Mouse (Mus musculus) myocyte (in vitro differentiated cells): ENCODE results near the gene Olfr180. TPM values are rescaled to one million over a fixed set of nuclear protein-coding genes. Genes with fewer than 3 reads are reported as not detected.

Experiments used
- H3K27me3 ChIP-seq: one replicate; pipeline ENCODE4 v1.6.1; 2011; ENCODE audit not compliant: control insufficient read depth, insufficient read depth, insufficient read length
- H3K36me3 ChIP-seq: one replicate; pipeline ENCODE4 v1.6.1; 2011; ENCODE audit not compliant: control insufficient read depth, insufficient read depth
- H3K4me2 ChIP-seq: one replicate; pipeline ENCODE4 v1.6.1; 2011; ENCODE audit warnings: low read depth, control low read depth
- H3K4me3 ChIP-seq: one replicate; pipeline ENCODE4 v1.5.1; 2011; ENCODE audit warnings: mild to moderate bottlenecking, control low read depth, moderate library complexity
- H3K79me2 ChIP-seq: one replicate; pipeline ENCODE4 v1.6.1; 2011; ENCODE audit not compliant: control insufficient read depth, insufficient read depth
- H3ac ChIP-seq: one replicate; pipeline ENCODE4 v1.6.1; 2011; ENCODE audit not compliant: control insufficient read depth, insufficient read length
- CEBPB ChIP-seq: IDR thresholded peaks from 2 replicates; pipeline ENCODE4 v1.6.1; 2011; ENCODE audit warnings: mild to moderate bottlenecking, moderate library complexity; ENCODE audit not compliant: poor library complexity, insufficient read depth, severe bottlenecking
- E2F4 ChIP-seq: IDR thresholded peaks from one replicate; pipeline ENCODE4 v1.6.1; 2011; ENCODE audit warnings: mild to moderate bottlenecking, control low read depth, moderate library complexity; ENCODE audit not compliant: insufficient read depth
- MAX ChIP-seq: IDR thresholded peaks from one replicate; pipeline ENCODE4 v1.6.1; 2011; ENCODE audit warnings: low read depth, mild to moderate bottlenecking, control low read depth
- MYOD1 ChIP-seq, 3 experiments: IDR thresholded peaks; one replicate each; pipeline ENCODE4 v1.6.1; 2011; ENCODE audit warnings: control low read depth in 2 of 3, low read depth in 2 of 3, mild to moderate bottlenecking in 2 of 3, moderate library complexity in 1 of 3; ENCODE audit not compliant: insufficient read length in 2 of 3, control insufficient read depth in 1 of 3
- MYOG ChIP-seq, 3 experiments: IDR thresholded peaks; one replicate each; pipeline ENCODE4 v1.6.1; 2011; ENCODE audit warnings: control low read depth in 2 of 3, low read depth in 2 of 3, mild to moderate bottlenecking in 2 of 3; ENCODE audit not compliant: insufficient read length in 2 of 3, control insufficient read depth in 1 of 3, insufficient read depth in 1 of 3
- POLR2A ChIP-seq: IDR thresholded peaks from one replicate; pipeline ENCODE4 v1.6.1; 2011; ENCODE audit warnings: low read depth, mild to moderate bottlenecking, control low read depth, moderate library complexity; ENCODE audit not compliant: insufficient read length
- POLR2AphosphoS2 ChIP-seq: IDR thresholded peaks from one replicate; pipeline ENCODE4 v1.6.1; 2011; ENCODE audit warnings: low read depth, control low read depth; ENCODE audit not compliant: insufficient read length
- REST ChIP-seq: IDR thresholded peaks from one replicate; pipeline ENCODE4 v1.6.1; 2011; ENCODE audit warnings: mild to moderate bottlenecking, control low read depth, moderate library complexity; ENCODE audit not compliant: insufficient read depth, insufficient read length
- SRF ChIP-seq: IDR thresholded peaks from one replicate; pipeline ENCODE4 v1.6.1; 2011; ENCODE audit warnings: low read depth; ENCODE audit not compliant: control insufficient read depth, insufficient read length
- TCF12 ChIP-seq: IDR thresholded peaks from one replicate; pipeline ENCODE4 v1.6.1; 2011; ENCODE audit warnings: mild to moderate bottlenecking, control low read depth; ENCODE audit not compliant: poor library complexity, insufficient read depth, severe bottlenecking
- TCF3 ChIP-seq: IDR thresholded peaks from one replicate; pipeline ENCODE4 v1.6.1; 2011; ENCODE audit warnings: low read depth, control low read depth; ENCODE audit not compliant: insufficient read length
- USF1 ChIP-seq: IDR thresholded peaks from one replicate; pipeline ENCODE4 v1.6.1; 2011; ENCODE audit warnings: low read depth, mild to moderate bottlenecking, control low read depth, moderate library complexity
- polyA plus RNA-seq: library from polyadenylated mRNA; unstranded; fragments of >200 nt; fragmentation: generic; extraction: Trizol; gene quantifications from one replicate; pipeline ENCODE4 v1.2.1, GENCODE M21; 2012; ENCODE audit warnings: missing spikeins

The Olfr180 gene
- polyA plus RNA-seq, result not detected

DNA sequence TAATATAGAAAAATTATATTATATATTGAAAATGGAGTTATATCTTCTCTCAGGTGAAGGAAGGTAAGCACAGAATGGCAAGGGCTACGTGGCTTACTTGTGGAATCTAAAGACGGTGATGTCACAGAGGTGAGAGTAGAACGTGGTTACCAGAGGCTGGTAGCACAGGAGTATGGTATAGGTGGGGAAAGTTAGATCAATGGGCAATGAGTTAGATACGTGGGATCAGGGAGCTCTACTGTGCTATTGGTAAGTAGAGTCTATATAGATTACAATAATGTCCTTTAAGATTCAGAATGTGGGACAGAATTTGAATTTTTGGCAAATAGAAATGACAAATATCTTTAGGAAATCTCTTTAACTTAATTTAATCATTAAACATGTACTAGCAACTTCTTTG, at the start of gene Olfr180:
Olfr180 (minus strand) TSS at position 101 of the 400 bp plus-strand sequence.
- Histone ChIP-seq H3K79me2 (no peaks in the 10 kb centered on the region), H3ac (no peak within 1 kb of the TSS), H3K4me2 (no peak within 1 kb of the TSS), H3K4me3 (no peak within 1 kb of the TSS), H3K27me3 (no peaks in the 10 kb centered on the region), H3K36me3 (no peaks in the 10 kb centered on the region)
- no peak for TF ChIP-seq REST
- no peak for TF ChIP-seq TCF3
- no peak for TF ChIP-seq USF1
- no peak for TF ChIP-seq POLR2AphosphoS2
- no peak for TF ChIP-seq CEBPB
- no peak for TF ChIP-seq SRF
- TF ChIP-seq E2F4, result no peak
- TF ChIP-seq MYOG (IDR thresholded peaks at IDR 0.05; ENCODE audit: control insufficient read depth in 1 of 3, insufficient read depth in 1 of 3, insufficient read length in 2 of 3, low read depth in 2 of 3), result no peak
- no peak for TF ChIP-seq MYOD1 (IDR thresholded peaks at IDR 0.05; ENCODE audit: control insufficient read depth in 1 of 3, insufficient read length in 2 of 3, low read depth in 2 of 3)
- TF ChIP-seq POLR2A, result no peak
- TF ChIP-seq TCF12, result no peak
- TF ChIP-seq MAX, result no peak

DNA sequence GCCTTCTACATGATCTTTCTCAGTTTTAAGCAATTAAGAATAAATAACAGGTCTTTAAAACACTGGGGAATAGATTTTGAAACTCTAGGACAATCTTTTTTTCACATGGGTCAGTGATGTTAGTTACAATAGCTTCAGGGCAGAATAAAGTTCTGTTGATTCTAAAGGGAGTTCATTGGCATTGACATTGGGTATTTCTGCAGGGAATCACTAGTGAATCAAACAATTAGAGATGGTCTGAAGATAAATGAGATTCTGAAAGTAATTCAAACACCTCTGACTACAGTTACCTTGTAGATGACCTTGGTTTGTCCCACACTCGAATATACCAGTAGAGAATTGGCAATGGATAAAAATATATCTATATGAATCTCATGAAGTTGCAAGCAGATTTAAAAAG, 537 bp downstream of the Olfr180 start, which contains the start of gene Olfr181:
Olfr181 (minus strand) TSS at position 101 of the 400 bp plus-strand sequence.
- no peaks in the 10 kb centered on the region for H3K27me3 ChIP-seq
- TF ChIP-seq TCF3, result no peak
- TF ChIP-seq REST, result no peak
- TF ChIP-seq TCF12, result no peak
- no peak for TF ChIP-seq POLR2A
- no peak for TF ChIP-seq E2F4
- TF ChIP-seq POLR2AphosphoS2, result no peak
- H3K79me2 ChIP-seq, result no peaks in the 10 kb centered on the region
- no peak within 1 kb of the TSS for H3K4me3 ChIP-seq
- H3K4me2 ChIP-seq, result no peak within 1 kb of the TSS
- H3K36me3 ChIP-seq, result no peaks in the 10 kb centered on the region
- H3ac ChIP-seq, result no peak within 1 kb of the TSS

DNA sequence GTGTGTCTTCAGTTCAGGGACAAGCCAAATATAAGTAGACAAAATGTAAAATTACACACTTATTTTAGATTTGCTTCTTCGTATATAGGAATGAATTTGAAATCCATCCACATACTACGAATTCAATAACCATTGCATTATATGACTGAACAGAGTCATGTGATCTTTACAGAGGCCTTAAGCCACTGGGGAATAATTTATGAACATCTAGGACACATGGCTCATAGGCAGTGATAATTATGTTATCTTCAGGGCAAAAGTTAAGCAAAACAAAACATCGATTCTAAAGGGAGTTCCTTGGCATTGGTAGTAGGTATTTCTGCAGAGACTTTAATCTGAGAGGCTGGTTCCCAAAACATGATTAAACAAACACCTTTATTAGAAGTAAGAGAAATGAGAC, 37.2 kb downstream of the Olfr180 start, which contains the start of gene Olfr178:
Olfr178 (minus strand) TSS at position 101 of the 400 bp plus-strand sequence.
- no peaks in the 10 kb centered on the region for H3K27me3 ChIP-seq
- H3K36me3 ChIP-seq, result no peaks in the 10 kb centered on the region
- no peaks in the 10 kb centered on the region for H3K79me2 ChIP-seq
- no peak within 1 kb of the TSS for H3K4me2 ChIP-seq
- TF ChIP-seq USF1 (no peak), E2F4 (no peak), POLR2A (no peak), CEBPB (no peak), MYOG (IDR thresholded peaks at IDR 0.05; ENCODE audit: control insufficient read depth in 1 of 3, insufficient read depth in 1 of 3, insufficient read length in 2 of 3, low read depth in 2 of 3) (no peak), MYOD1 (IDR thresholded peaks at IDR 0.05; ENCODE audit: control insufficient read depth in 1 of 3, insufficient read length in 2 of 3, low read depth in 2 of 3) (no peak), MAX (no peak), SRF (no peak), POLR2AphosphoS2 (no peak), REST (no peak), TCF3 (no peak), TCF12 (no peak)
- H3ac ChIP-seq, result no peak within 1 kb of the TSS
- H3K4me3 ChIP-seq, result no peak within 1 kb of the TSS

DNA sequence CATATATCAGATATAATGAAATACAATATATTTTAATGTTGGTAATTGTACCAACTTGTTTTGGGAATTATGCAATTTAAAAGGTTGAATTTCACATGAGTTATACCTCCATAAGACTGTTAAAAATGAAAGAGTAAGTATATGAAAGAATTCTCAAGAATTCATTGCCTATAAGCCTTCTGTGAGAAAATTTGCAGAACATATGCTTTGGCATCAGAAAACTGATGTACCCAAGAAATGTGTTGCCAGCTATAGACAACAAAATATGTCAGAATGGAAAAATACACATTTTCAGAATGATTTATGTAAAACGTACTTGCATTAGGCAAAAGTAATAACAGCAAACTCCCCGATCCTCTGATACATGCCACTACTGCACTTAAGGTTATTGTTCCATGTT, 44.8 kb downstream of the Olfr180 start:
- TF ChIP-seq MAX (no peak), POLR2A (no peak), POLR2AphosphoS2 (no peak), REST (no peak), TCF3 (no peak), CEBPB (no peak), SRF (no peak)
- Histone ChIP-seq H3K27me3 (no peaks in the 10 kb centered on the region), H3K79me2 (no peaks in the 10 kb centered on the region), H3K36me3 (no peaks in the 10 kb centered on the region), H3K4me3 (no peak overlapping the region), H3ac (no peak overlapping the region), H3K4me2 (no peak overlapping the region)

DNA sequence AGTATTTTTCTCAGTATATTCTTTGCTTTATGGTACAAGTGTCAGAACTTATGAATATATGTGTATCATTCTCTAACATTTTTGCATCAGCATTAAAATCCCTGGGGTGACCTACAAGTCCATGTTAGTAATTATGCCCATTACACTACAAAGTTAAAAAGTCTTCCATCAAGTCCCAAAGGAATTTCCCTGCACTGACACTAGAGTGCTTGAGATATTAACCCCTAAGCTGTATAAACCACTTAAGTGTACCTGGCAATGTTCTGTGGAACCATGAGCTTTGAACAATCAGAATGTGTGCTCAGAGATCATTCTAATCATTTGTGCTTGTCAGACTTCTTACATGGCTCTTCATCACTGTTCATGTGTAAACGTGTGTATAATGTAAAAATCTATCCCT, 54.5 kb downstream of the Olfr180 start, which contains the start of gene Olfr177:
Olfr177 (minus strand) TSS at position 101 of the 400 bp plus-strand sequence.
- Histone ChIP-seq H3K27me3 (no peaks in the 10 kb centered on the region), H3K4me2 (no peak within 1 kb of the TSS), H3K36me3 (no peaks in the 10 kb centered on the region), H3K4me3 (no peak within 1 kb of the TSS), H3K79me2 (no peaks in the 10 kb centered on the region), H3ac (no peak within 1 kb of the TSS)
- TF ChIP-seq CEBPB (no peak), REST (no peak), MYOD1 (IDR thresholded peaks at IDR 0.05; ENCODE audit: control insufficient read depth in 1 of 3, insufficient read length in 2 of 3, low read depth in 2 of 3) (no peak), TCF3 (no peak), POLR2AphosphoS2 (no peak), USF1 (no peak), MAX (no peak), POLR2A (no peak), MYOG (IDR thresholded peaks at IDR 0.05; ENCODE audit: control insufficient read depth in 1 of 3, insufficient read depth in 1 of 3, insufficient read length in 2 of 3, low read depth in 2 of 3) (no peak), SRF (no peak), E2F4 (no peak), TCF12 (no peak)

Other genes starting within 250 kb of the Olfr180 start
- not detected for gene Gpr15, start 210.3 kb downstream of the Olfr180 start, polyA plus RNA-seq
- 68.1 TPM for gene Cldnd1, start 201.5 kb downstream of the Olfr180 start, polyA plus RNA-seq
- not detected for gene Olfr172, start 166.2 kb downstream of the Olfr180 start, polyA plus RNA-seq
- not detected for gene Olfr173, start 129.1 kb downstream of the Olfr180 start, polyA plus RNA-seq
- not detected for gene Olfr175-ps1, start 102.6 kb downstream of the Olfr180 start, polyA plus RNA-seq
- gene Olfr177, start 54.6 kb downstream of the Olfr180 start, polyA plus RNA-seq, result not detected
- not detected for gene Olfr178, start 37.3 kb downstream of the Olfr180 start, polyA plus RNA-seq
- not detected for gene Olfr181, start 637 bp downstream of the Olfr180 start, polyA plus RNA-seq
- not detected for gene Olfr183, start 66.0 kb upstream of the Olfr180 start, polyA plus RNA-seq
- gene Olfr186, start 100.9 kb upstream of the Olfr180 start, polyA plus RNA-seq, result not detected
- not detected for gene Olfr187, start 110.4 kb upstream of the Olfr180 start, polyA plus RNA-seq
- not detected for gene Olfr190, start 148.6 kb upstream of the Olfr180 start, polyA plus RNA-seq
- not detected for gene Olfr191, start 160.4 kb upstream of the Olfr180 start, polyA plus RNA-seq
- not detected for gene Olfr193, start 182.5 kb upstream of the Olfr180 start, polyA plus RNA-seq
- not detected for gene Olfr194, start 191.7 kb upstream of the Olfr180 start, polyA plus RNA-seq
- gene Olfr195, start 217.7 kb upstream of the Olfr180 start, polyA plus RNA-seq, result not detected
- gene Olfr196, start 241.1 kb upstream of the Olfr180 start, polyA plus RNA-seq, result not detected